Mouse (Mus musculus) heart, adult 2 months (tissue): ENCODE results near the gene Gm37240. TPM values are rescaled to one million over a fixed set of nuclear protein-coding genes. Genes with fewer than 3 reads are reported as not detected.

Experiments used
- DNase-seq, 2 experiments: peaks; one replicate each; pipeline ENCODE4 v3.0.0; 2021
- H3K27ac ChIP-seq: fragments of 200-600 bp; 2 replicates; pipeline ENCODE4 v1.8.1; 2022
- H3K27me3 ChIP-seq: fragments of 200-500 bp; 2 replicates; pipeline ENCODE4 v1.6.1; 2012; ENCODE audit warnings: mild to moderate bottlenecking, low read length, inconsistent platforms, mixed read lengths; ENCODE audit not compliant: control insufficient read depth, insufficient read depth
- H3K36me3 ChIP-seq: fragments of 200-500 bp; 2 replicates; pipeline ENCODE4 v1.6.1; 2012; ENCODE audit warnings: low read length, inconsistent platforms; ENCODE audit not compliant: control insufficient read depth, insufficient read depth
- H3K4me1 ChIP-seq: fragments of 200-500 bp; 2 replicates; pipeline ENCODE4 v1.6.1; 2011; ENCODE audit warnings: low read length; ENCODE audit not compliant: control insufficient read depth, insufficient read depth
- H3K4me3 ChIP-seq: fragments of 200-600 bp; 2 replicates; pipeline ENCODE4 v1.8.1; 2022
- H3K79me2 ChIP-seq: fragments of 200-500 bp; replicated peaks from 2 replicates; pipeline ENCODE4 v1.6.1; 2012; ENCODE audit warnings: mild to moderate bottlenecking, inconsistent platforms, low read length, moderate library complexity, mixed read lengths; ENCODE audit not compliant: control insufficient read depth, insufficient read depth
- H3K9ac ChIP-seq: fragments of 200-500 bp; 2 replicates; pipeline ENCODE4 v1.6.1; 2012; ENCODE audit warnings: low read depth, mild to moderate bottlenecking, control low read depth, inconsistent platforms, low read length, mixed read lengths
- CTCF ChIP-seq: fragments of 200-600 bp; IDR thresholded peaks from 2 replicates; pipeline ENCODE4 v1.8.1; 2022; ENCODE audit warnings: antibody characterized with exemption, mild to moderate bottlenecking, moderate library complexity
- EP300 ChIP-seq: fragments of 200-500 bp; IDR thresholded peaks from 2 replicates; pipeline ENCODE4 v1.6.1; 2011; ENCODE audit warnings: low read depth, low read length, control low read depth; ENCODE audit not compliant: insufficient read depth
- POLR2A ChIP-seq: fragments of 200-500 bp; IDR thresholded peaks from 2 replicates; pipeline ENCODE4 v1.6.1; 2011; ENCODE audit warnings: mild to moderate bottlenecking, low read depth, low read length, control low read depth; ENCODE audit not compliant: insufficient read depth
- WGBS: fragments of 180-500 bp; shearing (Covaris S2); methylation state at CpG from one replicate; pipeline ENCODE4 v1.1.7; 2018; 5-methylcytosine and 5-hydroxymethylcytosine counted together
- intact Hi-C: fragments of 180-260 bp; cut with DNase I; formaldehyde crosslinking; loops from one replicate; pipeline ENCODE4 v1.15.1; 2025
- polyA plus RNA-seq: library from polyadenylated mRNA; depleted of rRNA; stranded (reverse); fragments of >200 nt; gene quantifications from 2 replicates; pipeline ENCODE4 v1.2.3, GENCODE M21; 2012
- total RNA-seq, 2 experiments: library from RNA; stranded (reverse); gene quantifications; 2 replicates each; pipeline ENCODE4 v1.2.3; 2021

The Gm37240 gene
- total and polyA plus RNA-seq, 3 experiments = 25.0 to 45.3 (median 36.6) TPM

DNA sequence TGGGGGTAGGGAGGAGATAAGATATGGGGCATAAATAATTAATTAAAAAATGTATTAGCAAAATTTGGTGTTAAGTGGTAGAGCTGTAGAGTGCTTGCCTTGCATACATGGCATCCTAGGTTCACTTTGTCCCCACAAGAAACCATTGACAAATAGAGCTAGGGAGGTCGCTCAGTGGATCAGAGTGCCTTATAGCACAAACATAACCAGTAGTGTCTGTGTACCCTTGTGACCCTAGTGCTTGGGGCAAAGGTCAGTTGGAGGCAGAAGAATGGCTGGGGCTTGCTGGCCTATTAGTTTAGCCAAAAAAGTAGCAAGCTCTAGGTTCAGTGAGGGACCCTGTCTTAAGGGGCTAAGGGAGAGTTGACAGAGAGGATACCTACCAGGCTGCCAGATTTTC is 1026.6 kb downstream of the Gm37240 start:
- H3K27me3 ChIP-seq = no peaks in the 10 kb centered on the region
- no peak for TF ChIP-seq CTCF
- no peak for TF ChIP-seq EP300
- no peak for TF ChIP-seq POLR2A
- H3K4me3 ChIP-seq = no peak overlapping the region
- H3K36me3 ChIP-seq = no peaks in the 10 kb centered on the region
- peaks cover 1% of the 10 kb centered on the region; the same call in 1 of the 2 replicates for H3K79me2 ChIP-seq
- H3K9ac ChIP-seq = no peak overlapping the region
- 97% methylated on average over 1 of the region's 1 CpGs for WGBS
- intact Hi-C loops = no loop called here
- H3K27ac ChIP-seq = no peak overlapping the region
- no peak for DNase-seq
- H3K4me1 ChIP-seq = peaks cover 2% of the 10 kb centered on the region

DNA sequence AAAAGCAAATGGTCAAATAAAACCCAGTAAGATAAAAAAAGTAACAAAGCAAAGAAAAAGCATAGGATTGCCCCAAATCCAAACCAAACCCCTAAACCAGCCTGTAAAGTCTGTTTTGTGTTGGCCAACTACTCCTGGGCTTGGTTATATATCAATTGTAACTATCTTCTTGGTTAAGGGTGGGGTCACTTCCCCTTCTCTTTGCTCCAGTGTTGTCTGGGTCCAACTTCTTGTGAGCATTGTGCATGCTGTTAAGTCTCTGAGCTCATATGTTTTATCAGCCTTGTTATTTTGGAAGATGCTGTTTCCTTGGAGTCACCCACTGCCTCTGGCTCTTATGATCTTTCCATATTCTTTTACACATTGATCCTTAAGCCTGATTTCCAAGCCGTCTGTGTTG is 1032.9 kb downstream of the Gm37240 start:
- peaks cover 20% of the 10 kb centered on the region for H3K4me1 ChIP-seq
- peaks cover 23% of the 10 kb centered on the region for H3K36me3 ChIP-seq
- peak overlapping the region; percentile 61 for H3K27ac ChIP-seq
- H3K4me3 ChIP-seq = no peak overlapping the region
- no peaks in the 10 kb centered on the region for H3K27me3 ChIP-seq
- intact Hi-C loops = loop anchor here (10.0 kb wide), 1 partner anchor 510 kb away; no protein-coding TSS in a partner anchor
- 73% methylated on average over 1 of the region's 1 CpGs for WGBS
- H3K9ac ChIP-seq = no peak overlapping the region
- DNase-seq = no peak
- no peak for TF ChIP-seq EP300
- no peak for TF ChIP-seq CTCF
- TF ChIP-seq POLR2A = no peak
- H3K79me2 ChIP-seq = 0 out of 2 replicates have a peak, but pooled peaks cover 2% of the 10 kb centered on the region

DNA sequence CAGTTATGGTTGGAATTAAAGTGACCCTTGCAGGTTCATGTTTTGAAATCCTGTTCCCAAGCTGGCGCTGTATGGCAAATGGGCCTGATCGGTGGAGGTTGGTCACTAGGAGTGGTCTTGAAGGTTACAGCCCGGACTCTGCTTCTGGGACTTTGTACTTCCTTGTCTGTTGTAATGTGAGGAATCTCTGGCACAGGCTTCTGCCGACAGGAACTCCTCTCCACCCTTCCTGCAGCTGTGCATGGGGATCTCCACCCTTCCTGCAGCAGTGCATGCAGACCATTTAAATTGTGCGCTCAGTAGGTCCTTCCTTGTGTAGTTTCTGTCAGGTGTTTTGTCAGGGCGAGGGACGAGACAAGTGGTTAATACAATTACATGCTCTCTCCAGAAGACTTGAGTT is 1034.4 kb downstream of the Gm37240 start:
- peak overlapping the region; percentile 61 for H3K27ac ChIP-seq
- H3K36me3 ChIP-seq = peaks cover 26% of the 10 kb centered on the region
- 26% methylated on average over 7 of the region's 7 CpGs for WGBS
- peak; percentile 68 to 80 for DNase-seq
- H3K9ac ChIP-seq = no peak overlapping the region
- H3K4me3 ChIP-seq = 0 out of 2 replicates have a peak overlapping the region, but pooled peaks have one; percentile 13
- H3K27me3 ChIP-seq = no peaks in the 10 kb centered on the region
- 0 out of 2 replicates have a peak, but pooled peaks cover 4% of the 10 kb centered on the region for H3K79me2 ChIP-seq
- intact Hi-C loops = loop anchor here (2.0 to 10.0 kb wide), 2 partner anchors 14 to 508 kb away; no protein-coding TSS in a partner anchor
- TF ChIP-seq CTCF = no peak
- TF ChIP-seq POLR2A = peak; percentile 35; the same call in 1 of the 2 replicates
- TF ChIP-seq EP300 = peak; percentile 98
- peaks cover 25% of the 10 kb centered on the region for H3K4me1 ChIP-seq

DNA sequence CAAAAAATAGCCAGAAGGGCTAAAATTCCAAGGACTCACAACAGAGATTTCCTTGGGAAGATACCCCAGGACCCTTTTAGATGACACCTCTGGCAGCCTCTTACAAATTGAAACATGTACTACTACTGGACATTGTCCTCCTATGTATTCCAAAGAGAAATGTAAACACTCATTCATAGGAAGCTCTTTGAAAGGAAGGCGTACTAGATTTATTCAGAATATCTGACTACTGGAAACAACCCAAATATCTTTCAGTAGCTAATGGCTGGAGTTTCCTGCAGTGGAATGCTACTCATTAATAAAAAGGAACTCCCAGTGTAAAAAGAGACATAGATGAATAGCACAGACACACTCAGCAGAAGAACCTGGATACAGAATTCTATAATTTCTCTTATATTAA is 1035.5 kb downstream of the Gm37240 start:
- peak overlapping the region; percentile 29 for H3K27ac ChIP-seq
- H3K9ac ChIP-seq = no peak overlapping the region
- peaks cover 34% of the 10 kb centered on the region for H3K36me3 ChIP-seq
- WGBS = 26% methylated on average over 1 of the region's 1 CpGs
- intact Hi-C loops = loop anchor here (2.0 to 10.0 kb wide), 2 partner anchors 15 to 507 kb away; no protein-coding TSS in a partner anchor
- H3K79me2 ChIP-seq = 0 out of 2 replicates have a peak, but pooled peaks cover 4% of the 10 kb centered on the region
- TF ChIP-seq EP300 (no peak), CTCF (no peak), POLR2A (no peak)
- no peak for DNase-seq
- H3K4me1 ChIP-seq = peaks cover 28% of the 10 kb centered on the region
- no peak overlapping the region for H3K4me3 ChIP-seq
- no peaks in the 10 kb centered on the region for H3K27me3 ChIP-seq

DNA sequence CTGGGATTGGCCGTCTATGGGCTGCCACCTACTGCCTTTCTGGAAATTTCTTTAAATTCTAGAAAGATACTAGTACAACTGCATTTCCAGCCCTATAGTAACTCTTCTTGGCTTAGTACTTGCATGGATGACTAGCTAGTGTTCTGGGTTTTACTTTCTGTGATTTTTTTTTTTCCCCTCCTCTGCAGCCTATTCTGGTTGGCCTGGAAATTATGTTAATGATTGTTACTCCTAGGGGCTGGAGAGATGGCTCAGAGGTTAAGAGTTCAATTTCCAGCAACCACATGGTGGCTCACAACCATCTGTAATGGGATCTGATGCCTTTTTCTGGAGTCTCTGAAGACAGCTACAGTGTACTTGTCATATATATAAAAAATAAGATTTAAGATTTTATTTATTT is 1036.9 kb downstream of the Gm37240 start:
- Histone ChIP-seq H3K27ac (no peak overlapping the region), H3K79me2 (0 out of 2 replicates have a peak, but pooled peaks cover 2% of the 10 kb centered on the region), H3K27me3 (no peaks in the 10 kb centered on the region), H3K36me3 (peaks cover 34% of the 10 kb centered on the region), H3K4me3 (no peak overlapping the region), H3K4me1 (peaks cover 28% of the 10 kb centered on the region), H3K9ac (no peak overlapping the region)
- intact Hi-C loops = loop anchor here (10.0 kb wide), 1 partner anchor 506 kb away; no protein-coding TSS in a partner anchor
- 94% methylated on average over 1 of the region's 1 CpGs for WGBS
- DNase-seq = no peak
- TF ChIP-seq CTCF (no peak), EP300 (no peak), POLR2A (no peak)

DNA sequence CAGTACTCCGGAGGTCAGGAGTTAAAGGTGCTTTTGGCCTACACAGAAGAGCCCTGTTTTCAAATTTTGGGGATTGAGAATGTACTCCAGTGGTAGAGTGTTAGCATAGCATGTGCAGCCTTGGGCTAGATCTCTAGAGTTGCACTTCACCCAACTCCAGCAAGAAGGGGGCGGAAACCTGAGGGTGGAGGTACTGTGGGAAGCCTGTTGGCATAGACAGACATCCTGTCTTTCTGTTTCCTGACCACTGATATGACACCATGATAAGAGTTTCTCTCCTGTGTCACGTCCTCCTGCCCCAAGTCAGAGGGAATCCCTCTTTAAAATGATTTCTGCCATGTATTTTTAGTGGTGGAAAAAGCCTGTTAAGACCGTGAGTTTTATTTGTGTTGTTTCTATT is 1038.5 kb downstream of the Gm37240 start:
- TF ChIP-seq POLR2A = no peak
- TF ChIP-seq EP300 = peak; percentile 76
- TF ChIP-seq CTCF = 0 out of 2 replicates have a peak, but pooled peaks have one; percentile 22
- DNase-seq = peak in 1 of 2 experiments; percentile 37
- WGBS = 52% methylated on average over 4 of the region's 4 CpGs
- Histone ChIP-seq H3K79me2 (0 out of 2 replicates have a peak, but pooled peaks cover 2% of the 10 kb centered on the region), H3K36me3 (peaks cover 29% of the 10 kb centered on the region), H3K27ac (peak overlapping the region; percentile 50), H3K9ac (no peak overlapping the region), H3K4me1 (peaks cover 24% of the 10 kb centered on the region), H3K4me3 (no peak overlapping the region), H3K27me3 (no peaks in the 10 kb centered on the region)
- intact Hi-C loops = loop anchor here (5.0 kb wide), 1 partner anchor 36 kb away; no protein-coding TSS in a partner anchor
